Mouse (Mus musculus): ENCODE data around the gene 1700020D05Rik.
"Not testable (repeated sequence)": the region's sequence is repeated elsewhere in the genome, so short reads cannot be mapped to it uniquely, and the experiment has no call there.

GRCm38 (mm10) chr19:5489721-5490120 lies 13.9 kb downstream of the 1700020D05Rik start:
- TF ChIP-seq POLR2A (IDR thresholded peaks at IDR 0.05; ENCODE audit: low read depth, low read length); CTCF (IDR thresholded peaks at IDR 0.05; ENCODE audit: extremely low read depth, insufficient read length, insufficient replicate concordance, low read depth, low read length): not testable (repeated sequence)
